Mouse (Mus musculus) thymus, adult 18-20 months (tissue): Measurements from ENCODE around the gene Gm47969.

Experiments
- DNase-seq, 2 experiments: peaks; one replicate each; pipeline ENCODE4 v3.0.0; 2022; ENCODE audit warnings: mixed read lengths in 2 of 2

Gm47969 gene

DNA sequence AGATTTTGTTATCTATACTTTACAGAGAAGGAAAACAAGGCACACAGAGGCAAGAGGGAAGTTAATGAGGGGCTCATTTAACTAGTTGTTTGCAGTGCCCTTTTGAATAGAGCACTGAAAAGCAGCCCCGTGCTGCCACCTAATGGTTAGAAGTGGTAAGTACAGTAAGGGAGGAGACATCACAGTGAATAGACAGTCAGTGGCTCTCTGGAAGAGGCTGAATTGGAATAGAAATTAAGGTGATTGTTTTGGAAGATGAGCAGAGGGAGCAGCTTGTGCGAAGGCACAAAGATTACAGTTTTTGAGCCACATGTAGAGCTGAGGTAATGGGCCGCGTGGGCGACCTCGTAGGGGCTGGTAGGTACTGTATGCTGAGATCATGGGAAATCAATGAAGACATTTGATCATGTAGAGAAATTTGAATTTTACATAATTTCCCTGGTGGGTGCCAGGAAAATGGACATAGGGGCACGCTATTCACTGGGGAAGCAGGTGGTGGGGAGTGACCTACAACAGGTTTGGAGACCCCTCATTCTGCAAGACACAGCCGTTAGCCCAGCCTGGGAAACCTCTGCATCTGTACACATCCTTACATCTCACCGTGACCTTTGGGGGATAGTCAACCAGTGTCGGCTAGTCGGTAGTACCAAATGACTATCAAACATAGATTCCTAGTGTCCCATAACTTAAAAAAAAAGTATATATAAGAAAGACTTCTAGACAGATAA is 31.6 kb downstream of the Gm47969 start:
- DNase-seq, result no peak

DNA sequence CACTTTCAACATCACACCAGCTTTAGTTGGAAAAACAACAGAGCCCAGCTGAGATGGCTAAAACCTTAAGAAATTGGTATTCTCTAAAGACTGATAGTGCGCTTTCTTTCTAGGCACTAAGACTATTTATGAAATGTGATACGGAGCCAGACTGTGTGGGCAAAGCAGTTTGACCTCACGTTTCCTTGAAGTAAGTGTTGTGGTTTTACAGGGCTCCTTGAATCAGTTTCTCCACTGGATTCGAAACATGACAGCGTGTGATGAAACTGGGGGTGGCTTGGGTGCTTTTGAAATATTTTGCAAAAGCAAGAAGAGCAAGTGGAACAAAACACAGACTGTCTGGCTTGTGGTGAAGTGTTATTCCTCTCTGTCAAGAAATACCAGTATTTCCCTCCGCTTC is 32.3 kb downstream of the Gm47969 start:
- no peak for DNase-seq

DNA sequence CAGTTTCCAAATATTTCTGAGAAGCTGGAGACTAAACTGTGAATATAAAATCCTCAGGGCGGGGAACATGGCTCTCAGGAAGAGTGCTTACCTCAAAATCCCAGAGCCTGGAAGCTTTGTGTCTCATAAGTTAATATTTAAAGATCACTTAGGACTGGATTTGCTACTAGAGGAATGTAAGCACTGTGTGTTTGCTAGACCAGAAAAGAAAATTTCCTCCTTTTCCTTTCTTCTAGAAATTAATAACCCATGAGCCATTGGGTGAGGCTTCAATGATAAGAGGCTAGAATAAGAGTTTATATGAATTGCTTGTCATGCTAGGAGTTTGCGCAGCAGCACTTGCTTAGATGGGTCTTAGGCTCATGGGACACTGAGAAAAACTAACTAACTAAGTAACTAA is 40.1 kb downstream of the Gm47969 start:
- no peak for DNase-seq

DNA sequence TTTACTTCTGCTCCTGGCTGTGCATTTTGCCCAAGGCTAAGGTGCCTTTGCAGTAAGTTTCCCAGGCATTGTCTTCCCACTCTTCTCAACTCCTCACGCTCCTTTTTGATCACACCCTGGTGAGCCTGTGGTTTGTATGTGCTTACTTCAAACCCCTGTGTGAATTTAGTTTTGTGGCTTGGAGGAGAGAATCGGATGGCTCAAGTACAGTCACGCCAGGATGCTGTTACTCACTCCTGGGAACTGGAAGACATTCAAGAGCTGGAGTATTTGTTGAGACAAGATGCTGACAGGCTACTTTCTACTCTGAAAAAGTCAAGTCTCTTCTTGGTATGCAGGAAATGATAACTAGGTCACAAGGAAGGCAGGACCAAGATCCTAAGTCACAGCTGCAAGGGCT is 46.5 kb downstream of the Gm47969 start:
- no peak for DNase-seq
